Mouse (Mus musculus) liver, embryonic 11.5 days (tissue): Measurements from ENCODE around the gene Kctd17. TPM values are rescaled to one million over a fixed set of nuclear protein-coding genes. Genes with fewer than 3 reads are reported as not detected.

ENCODE experiments used
- ATAC-seq: fragments of 200-750 bp; cut with Nextera tagmentation; replicated peaks from 2 replicates; pipeline ENCODE4 v1.8.0; 2017; ENCODE audit warnings: moderate number of reproducible peaks, mild to moderate bottlenecking, moderate TSS enrichment, moderate library complexity; ENCODE audit not compliant: low FRiP score
- DNase-seq: peaks from one replicate; pipeline ENCODE4 v3.0.0-alpha.2; 2017; ENCODE audit warnings: low spot score
- H3K27ac ChIP-seq: fragments of 300-500 bp; sonication (generic); 2 replicates; pipeline ENCODE4 v1.5.1; 2014; ENCODE audit warnings: mild to moderate bottlenecking, low read depth, low read length, control low read depth
- H3K27me3 ChIP-seq: fragments of 300-500 bp; sonication (generic); replicated peaks from 2 replicates; pipeline ENCODE4 v1.6.1; 2014; ENCODE audit warnings: low read length, mixed read lengths; ENCODE audit not compliant: control insufficient read depth, insufficient read depth
- H3K36me3 ChIP-seq: fragments of 300-500 bp; sonication (generic); 2 replicates; pipeline ENCODE4 v1.6.1; 2014; ENCODE audit warnings: mild to moderate bottlenecking, low read length, moderate library complexity, mixed read lengths; ENCODE audit not compliant: control insufficient read depth, insufficient read depth
- H3K4me1 ChIP-seq: fragments of 300-500 bp; sonication (generic); replicated peaks from 2 replicates; pipeline ENCODE4 v1.6.1; 2014; ENCODE audit warnings: low read length, mixed read lengths; ENCODE audit not compliant: control insufficient read depth, insufficient read depth
- H3K4me2 ChIP-seq: fragments of 300-500 bp; sonication (generic); 2 replicates; pipeline ENCODE4 v1.6.1; 2014; ENCODE audit warnings: mild to moderate bottlenecking, control low read depth, moderate library complexity
- H3K4me3 ChIP-seq: fragments of 300-500 bp; sonication (generic); 2 replicates; pipeline ENCODE4 v1.5.1; 2014; ENCODE audit warnings: low read depth, low read length, control low read depth
- H3K9ac ChIP-seq: fragments of 300-500 bp; sonication (generic); 2 replicates; pipeline ENCODE4 v1.6.1; 2014; ENCODE audit warnings: low read depth, low read length, control low read depth
- H3K9me3 ChIP-seq: fragments of 300-500 bp; sonication (generic); 2 replicates; pipeline ENCODE4 v1.6.1; 2016; ENCODE audit warnings: low read length, inconsistent platforms, mixed read lengths; ENCODE audit not compliant: control insufficient read depth
- WGBS: fragments of 180-500 bp; shearing (Covaris S2); extraction: QIAGEN DNeasy Blood & Tissue Kit; methylation state at CpG from one replicate; pipeline ENCODE4 v1.1.7; 2014; 5-methylcytosine and 5-hydroxymethylcytosine counted together
- polyA plus RNA-seq: library from polyadenylated mRNA; unstranded; fragments of >200 nt; fragmentation: Nextera tagmentation; extraction: Ambion mirVana; gene quantifications from 2 replicates; pipeline ENCODE4 v1.2.1, GENCODE M21; 2014

The Kctd17 gene
- polyA plus RNA-seq, 1 experiment from 2014 or later = 19.2 TPM

GRCm38 (mm10) chr15:78475604-78476031, 47.3 kb downstream of the Kctd17 start:
- no peak for ATAC-seq
- Histone ChIP-seq H3K4me1 (peaks cover 4% of the 10 kb centered on the region), H3K4me2 (no peak overlapping the region), H3K27me3 (0 out of 2 replicates have a peak, but pooled peaks cover 3% of the 10 kb centered on the region), H3K4me3 (no peak overlapping the region), H3K36me3 (no peaks in the 10 kb centered on the region), H3K9me3 (no peaks in the 10 kb centered on the region), H3K9ac (no peak overlapping the region), H3K27ac (no peak overlapping the region)
- WGBS = 55% methylated on average over 3 of the region's 3 CpGs
- DNase-seq = no peak

- Histone ChIP-seq H3K27me3 (0 out of 2 replicates have a peak, but pooled peaks cover 3% of the 10 kb centered on the region), H3K36me3 (no peaks in the 10 kb centered on the region), H3K4me1 (peaks cover 5% of the 10 kb centered on the region), H3K9me3 (no peaks in the 10 kb centered on the region), H3K4me3 (no peak overlapping the region), H3K9ac (no peak overlapping the region), H3K4me2 (no peak overlapping the region), H3K27ac (no peak overlapping the region)
- ATAC-seq = no peak
- WGBS = 67% methylated on average over 1 of the region's 1 CpGs
- DNase-seq = no peak
These were observed 48.5 kb downstream of the Kctd17 start for GRCm38 (mm10) chr15:78476878-78477277.

- WGBS = 89% methylated on average over 4 of the region's 4 CpGs
- Histone ChIP-seq H3K4me1 (peaks cover 4% of the 10 kb centered on the region; the same call in 1 of the 2 replicates), H3K27ac (no peak overlapping the region), H3K9me3 (no peaks in the 10 kb centered on the region), H3K9ac (no peak overlapping the region), H3K27me3 (0 out of 2 replicates have a peak, but pooled peaks cover 3% of the 10 kb centered on the region), H3K4me2 (no peak overlapping the region), H3K36me3 (no peaks in the 10 kb centered on the region), H3K4me3 (no peak overlapping the region)
- no peak for ATAC-seq
- DNase-seq = no peak
These were observed 49.7 kb downstream of the Kctd17 start for GRCm38 (mm10) chr15:78478073-78478472.

GRCm38 (mm10) chr15:78479470-78479869, 51.1 kb downstream of the Kctd17 start:
- Histone ChIP-seq H3K4me2 (no peak overlapping the region), H3K9ac (no peak overlapping the region), H3K36me3 (no peaks in the 10 kb centered on the region), H3K4me1 (peaks cover 4% of the 10 kb centered on the region; the same call in 1 of the 2 replicates), H3K4me3 (no peak overlapping the region), H3K27me3 (0 out of 2 replicates have a peak, but pooled peaks cover 3% of the 10 kb centered on the region), H3K9me3 (no peaks in the 10 kb centered on the region), H3K27ac (no peak overlapping the region)
- 76% methylated on average over 5 of the region's 5 CpGs for WGBS
- no peak for DNase-seq
- no peak for ATAC-seq

- no peaks in the 10 kb centered on the region for H3K9me3 ChIP-seq
- DNase-seq (no peak), ATAC-seq (no peak; the same call in 1 of the 2 replicates)
- H3K27me3 ChIP-seq = 0 out of 2 replicates have a peak, but pooled peaks cover 3% of the 10 kb centered on the region
- 63% methylated on average over 7 of the region's 7 CpGs for WGBS
- no peak overlapping the region for H3K9ac ChIP-seq
- H3K4me2 ChIP-seq = no peak overlapping the region
- no peak overlapping the region for H3K27ac ChIP-seq
- H3K4me1 ChIP-seq = peaks cover 4% of the 10 kb centered on the region; the same call in 1 of the 2 replicates
- H3K36me3 ChIP-seq = no peaks in the 10 kb centered on the region
- no peak overlapping the region for H3K4me3 ChIP-seq
These were observed 51.7 kb downstream of the Kctd17 start for GRCm38 (mm10) chr15:78480111-78480510.

GRCm38 (mm10) chr15:78480991-78481390, 52.6 kb downstream of the Kctd17 start:
- no peaks in the 10 kb centered on the region for H3K9me3 ChIP-seq
- DNase-seq (no peak), ATAC-seq (no peak)
- H3K4me1 ChIP-seq = peaks cover 4% of the 10 kb centered on the region; the same call in 1 of the 2 replicates
- H3K9ac ChIP-seq = no peak overlapping the region
- H3K27me3 ChIP-seq = no peaks in the 10 kb centered on the region
- H3K27ac ChIP-seq = no peak overlapping the region
- WGBS = 25% methylated on average over 2 of the region's 2 CpGs
- no peak overlapping the region for H3K4me2 ChIP-seq
- no peaks in the 10 kb centered on the region for H3K36me3 ChIP-seq
- H3K4me3 ChIP-seq = no peak overlapping the region

- WGBS = 41% methylated on average over 9 of the region's 9 CpGs
- Histone ChIP-seq H3K4me2 (no peak overlapping the region), H3K27ac (no peak overlapping the region), H3K9ac (no peak overlapping the region), H3K9me3 (no peaks in the 10 kb centered on the region), H3K27me3 (no peaks in the 10 kb centered on the region; the same call in 1 of the 2 replicates), H3K4me3 (no peak overlapping the region), H3K4me1 (peaks cover 4% of the 10 kb centered on the region; the same call in 1 of the 2 replicates), H3K36me3 (no peaks in the 10 kb centered on the region)
- DNase-seq (no peak), ATAC-seq (no peak)
These were observed 53.2 kb downstream of the Kctd17 start for GRCm38 (mm10) chr15:78481448-78482000.

GRCm38 (mm10) chr15:78482518-78482917, 54.2 kb downstream of the Kctd17 start:
- DNase-seq (no peak), ATAC-seq (no peak)
- 63% methylated on average over 3 of the region's 3 CpGs for WGBS
- Histone ChIP-seq H3K9ac (no peak overlapping the region), H3K27me3 (no peaks in the 10 kb centered on the region; the same call in 1 of the 2 replicates), H3K4me1 (peaks cover 4% of the 10 kb centered on the region; the same call in 1 of the 2 replicates), H3K9me3 (no peaks in the 10 kb centered on the region), H3K4me2 (no peak overlapping the region), H3K27ac (no peak overlapping the region), H3K36me3 (no peaks in the 10 kb centered on the region), H3K4me3 (no peak overlapping the region)

GRCm38 (mm10) chr15:78483311-78483710, 54.9 kb downstream of the Kctd17 start:
- H3K9me3 ChIP-seq = no peaks in the 10 kb centered on the region
- 70% methylated on average over 4 of the region's 4 CpGs for WGBS
- H3K4me1 ChIP-seq = peaks cover 4% of the 10 kb centered on the region; the same call in 1 of the 2 replicates
- no peak overlapping the region for H3K27ac ChIP-seq
- no peaks in the 10 kb centered on the region; the same call in 1 of the 2 replicates for H3K27me3 ChIP-seq
- no peaks in the 10 kb centered on the region for H3K36me3 ChIP-seq
- H3K4me3 ChIP-seq = no peak overlapping the region
- DNase-seq (no peak), ATAC-seq (no peak)
- H3K9ac ChIP-seq = no peak overlapping the region
- no peak overlapping the region for H3K4me2 ChIP-seq
